In genomic region chr12:17256905-17257304, GRCm38 (mm10) we compare ENCODE assay signal across 8 mouse cellular contexts. TPM values are rescaled to one million over a fixed set of nuclear protein-coding genes. Genes with fewer than 3 reads are reported as not detected.
DNase-seq lines count a peak whose midpoint lies in the region.

No protein-coding gene starts in this region.

- intact Hi-C loops in heart, postnatal 25 days (cut with DNase I), result loop anchor here (1.0 to 10.0 kb wide), 4 partner anchors 224 to 542 kb away; no protein-coding TSS in a partner anchor

- DNase-seq in heart, adult 11 months, result peak; percentile 91
- DNase-seq in heart, postnatal 25 days (ENCODE audit: low spot score), result no peak
- DNase-seq in MEL-GATA-1-ER (ENCODE audit: extremely low read depth, low read depth), result peak; percentile 34
- DNase-seq in cerebellum, postnatal 36 days, result peak; percentile 48 to 63
- DNase-seq in gastrocnemius, postnatal 4 days (ENCODE audit: low spot score in 2 of 2), result peak; percentile 43 to 56
- DNase-seq in kidney, postnatal 36 days, result peak; percentile 49 to 66
- peak; percentile 79 for DNase-seq in mesoderm, embryonic 11.5 days (ENCODE audit: low read depth, low spot score)
- peak; percentile 26 to 61 for DNase-seq in spleen, postnatal 10 days (ENCODE audit: low spot score in 2 of 2)

RNA-seq across cellular contexts. Expression of gene Pdia6, which starts 9.4 kb away (rescaled TPM):
- 100 to 1,000 TPM; 111 to 134 TPM for total RNA-seq in heart, postnatal 25 days (2021)
- total RNA-seq in gastrocnemius, postnatal 4 days (2021), result 100 to 1,000 TPM; 140 to 153 TPM
